Mouse (Mus musculus) lung, postnatal 0 days (tissue): ENCODE data around the gene Mrrf.

ENCODE experiments used
- CTCF ChIP-seq: IDR thresholded peaks from 2 replicates; pipeline ENCODE4 v1.5.1; 2016; ENCODE audit warnings: antibody characterized with exemption, mild to moderate bottlenecking
- EP300 ChIP-seq: IDR thresholded peaks from 2 replicates; pipeline ENCODE4 v1.6.1; 2016; ENCODE audit warnings: antibody characterized with exemption, mild to moderate bottlenecking, control low read depth

DNA sequence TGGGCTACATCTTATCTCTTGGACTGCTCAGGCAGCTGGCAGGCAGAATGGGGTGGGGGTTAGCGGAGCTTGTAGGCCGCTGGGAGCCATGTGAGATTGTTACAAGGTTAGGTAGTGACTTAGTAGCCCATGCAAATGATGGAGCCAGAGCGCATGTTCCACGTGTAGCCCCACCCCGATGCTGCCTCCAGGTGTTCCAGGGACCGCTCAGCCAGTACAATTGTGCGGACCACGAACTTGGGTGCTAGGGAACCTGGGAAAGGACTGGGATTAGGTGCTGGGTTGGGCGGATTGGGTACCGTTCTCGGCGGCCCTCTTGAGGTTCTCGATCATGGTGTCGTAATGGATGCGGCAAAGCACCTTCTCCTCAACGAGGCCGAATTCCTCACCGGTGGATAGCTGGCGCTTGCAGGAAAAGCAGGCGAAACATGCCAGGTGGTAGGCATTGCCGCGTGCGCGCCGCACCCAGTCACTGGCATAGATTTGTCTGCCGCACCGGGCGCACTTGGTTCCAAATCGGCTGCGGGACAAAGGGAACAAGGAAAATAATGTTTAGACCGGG lies 42.2 kb upstream of the Mrrf start:
- TF ChIP-seq CTCF: no peak
- no peak for TF ChIP-seq EP300
